Mouse (Mus musculus) kidney, adult 2 months (tissue): ENCODE results near the gene Nupr1l.

Experiments used
- CTCF ChIP-seq: fragments of 200-500 bp; conservative IDR thresholded peaks from 2 replicates; pipeline ENCODE4 v1.5.1; 2011; ENCODE audit warnings: low read depth, mild to moderate bottlenecking, control low read depth, low read length, moderate library complexity, mixed read lengths; ENCODE audit not compliant: insufficient read depth, insufficient read length
- POLR2A ChIP-seq: fragments of 200-500 bp; IDR thresholded peaks from one replicate; pipeline ENCODE4 v1.6.1; 2011; ENCODE audit warnings: low read depth, low read length, control low read depth

GRCm38 (mm10) chr5:129940281-129940680 lies 31.9 kb downstream of the Nupr1l start:
- TF ChIP-seq POLR2A (no peak), CTCF (no peak)
